Mouse (Mus musculus) testis, adult 2 months (tissue): Measurements from ENCODE around the gene Igflr1.

Source experiments
- CTCF ChIP-seq: fragments of 200-500 bp; IDR thresholded peaks from 2 replicates; pipeline ENCODE4 v1.5.1; 2012; ENCODE audit warnings: low read depth, mild to moderate bottlenecking, inconsistent platforms, low read length, moderate library complexity; ENCODE audit not compliant: control insufficient read depth, insufficient read depth, insufficient replicate concordance
- POLR2A ChIP-seq: fragments of 200-500 bp; IDR thresholded peaks from 2 replicates; pipeline ENCODE4 v1.6.1; 2012; ENCODE audit warnings: low read depth, mild to moderate bottlenecking, inconsistent platforms, low read length, moderate library complexity; ENCODE audit not compliant: control insufficient read depth

DNA sequence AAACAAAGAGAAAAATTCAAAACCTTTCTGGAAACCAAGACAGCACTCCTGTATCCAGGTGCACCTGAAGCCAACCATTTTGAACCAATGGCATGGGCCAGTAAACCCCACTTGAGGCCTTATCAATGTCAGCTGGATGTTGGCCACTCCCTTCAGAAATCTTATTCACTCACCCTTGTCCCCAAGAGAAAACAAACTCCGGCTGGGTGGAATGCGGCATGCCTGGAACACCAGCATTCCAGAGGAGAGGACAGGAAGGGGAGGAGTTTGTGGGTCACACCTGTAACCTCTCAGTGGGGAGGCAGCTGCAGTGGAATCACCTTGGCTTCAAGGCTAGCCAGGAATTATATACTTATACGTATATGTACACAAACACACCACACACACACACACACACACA is 37.4 kb downstream of the Igflr1 start:
- TF ChIP-seq POLR2A: no peak
- TF ChIP-seq CTCF: no peak
